Mouse (Mus musculus) hematopoietic multipotent progenitor cell, adult 10-12 weeks (in vitro differentiated cells): ENCODE data around the gene Gmip. TPM values are rescaled to one million over a fixed set of nuclear protein-coding genes. Genes with fewer than 3 reads are reported as not detected.

Experiments used
- polyA plus RNA-seq: library from polyadenylated mRNA; stranded (reverse); fragments of >175 nt; gene quantifications from 2 replicates; pipeline ENCODE4 v1.2.3, GENCODE M21; 2012; ENCODE audit warnings: low replicate concordance

Gene Gmip
- 177 and 206 TPM in 2 replicates for polyA plus RNA-seq

DNA sequence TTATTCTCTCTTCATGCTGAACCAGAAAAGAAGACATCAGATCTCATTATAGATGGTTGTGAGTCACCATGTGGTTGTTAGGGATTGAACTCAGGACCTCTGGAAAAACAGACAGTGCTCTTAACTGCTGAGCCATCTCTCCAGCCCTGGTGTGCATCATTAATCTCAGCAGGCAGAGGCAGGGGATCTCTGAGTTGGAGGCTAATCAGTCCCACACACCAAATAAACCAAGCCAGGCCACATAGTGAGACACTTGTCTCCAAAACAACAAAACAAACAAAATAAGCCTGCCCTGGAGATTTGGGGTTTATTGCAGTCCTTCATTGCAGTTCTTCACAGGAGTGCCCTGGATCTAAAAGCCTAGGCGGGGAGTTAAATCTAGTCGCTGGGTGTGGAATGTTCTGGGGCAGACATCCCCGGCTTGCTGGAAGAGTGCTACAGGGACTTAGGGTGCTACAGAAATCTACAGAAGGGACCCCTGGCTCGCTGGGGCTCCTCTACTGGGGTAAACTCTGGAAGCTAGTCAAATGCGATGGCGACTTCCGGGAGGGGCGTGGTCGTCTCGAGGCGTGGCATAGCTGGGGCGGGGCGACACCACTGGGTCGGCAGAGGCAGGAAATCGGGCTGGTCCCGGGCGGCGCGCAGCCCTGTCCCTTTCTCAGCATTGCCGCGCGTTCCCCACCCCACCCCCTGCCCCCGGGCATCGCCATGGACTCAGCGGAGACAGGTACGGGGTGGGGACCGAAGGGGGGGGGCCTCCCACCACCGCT, at the start of gene Gmip:
Gmip (plus strand) TSS at position 586 of the 770 bp plus-strand sequence.

DNA sequence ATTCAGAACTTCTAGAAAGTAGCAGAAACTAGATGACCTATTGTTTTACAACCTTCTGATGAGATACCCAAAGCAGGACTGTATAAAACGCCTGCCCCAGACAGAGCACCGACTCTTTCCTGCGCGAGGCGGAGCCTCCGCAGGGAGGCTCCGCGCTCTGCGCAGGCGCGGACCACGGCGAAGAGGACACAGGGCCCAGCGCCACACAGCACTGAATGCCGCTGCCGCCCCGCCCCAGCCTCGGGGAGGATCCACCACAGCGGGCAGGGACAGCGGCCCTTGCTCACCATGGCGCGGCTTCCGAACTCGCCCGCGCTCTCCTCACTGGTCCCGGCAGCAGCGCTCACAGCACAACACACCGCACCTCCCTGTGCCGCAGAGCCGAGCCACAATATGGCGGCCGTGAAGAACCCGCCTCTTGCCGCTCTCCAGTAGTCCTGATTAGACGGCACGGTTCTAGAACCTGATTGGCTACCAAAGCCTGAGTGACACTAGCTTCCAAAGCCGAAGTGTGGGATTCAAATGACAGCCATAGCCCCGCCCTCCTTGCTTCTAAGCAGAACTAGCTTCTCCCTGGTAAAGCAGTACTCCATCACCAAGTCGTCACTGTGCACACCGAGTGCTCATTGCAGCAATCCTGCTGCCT, 33.9 kb upstream of the Gmip start, which contains the start of gene Gm20422:
Gm20422 (minus strand) TSS at position 384 of the 646 bp plus-strand sequence.

DNA sequence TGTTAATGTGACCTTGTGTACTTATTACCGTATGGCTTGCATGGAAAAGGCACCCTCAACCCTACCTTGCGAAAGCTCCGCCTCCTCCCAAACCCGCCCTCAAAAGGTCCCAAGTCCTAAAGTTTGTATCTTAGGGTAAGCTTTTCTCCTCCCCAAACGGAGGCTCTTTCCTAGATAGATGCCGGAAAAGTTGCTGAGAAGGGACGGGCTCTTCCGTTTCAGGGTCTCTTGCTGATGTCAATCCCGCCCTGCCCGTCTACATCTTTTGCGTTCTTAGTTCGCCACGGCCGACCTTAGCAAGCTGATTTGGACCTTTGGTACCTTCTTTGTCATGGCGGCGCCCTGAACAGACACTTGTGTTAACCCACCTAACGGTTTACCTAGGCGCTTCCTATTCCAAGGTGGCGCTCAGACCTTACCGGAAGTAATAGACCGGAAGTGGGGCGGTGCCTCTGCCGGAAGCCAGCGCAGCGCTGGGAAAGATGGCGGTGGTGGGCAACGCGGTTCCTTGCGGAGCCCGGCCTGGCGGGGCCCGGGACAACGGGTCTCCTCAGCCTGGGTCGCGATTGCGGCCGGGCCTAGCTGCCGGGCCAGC, 17.6 kb upstream of the Gmip start, which contains the start of the genes Atp13a1 and Zfp866:
Atp13a1 (plus strand) TSS at position 391 of the 595 bp plus-strand sequence.
Zfp866 (minus strand) TSS at position 406 of the 595 bp plus-strand sequence.

DNA sequence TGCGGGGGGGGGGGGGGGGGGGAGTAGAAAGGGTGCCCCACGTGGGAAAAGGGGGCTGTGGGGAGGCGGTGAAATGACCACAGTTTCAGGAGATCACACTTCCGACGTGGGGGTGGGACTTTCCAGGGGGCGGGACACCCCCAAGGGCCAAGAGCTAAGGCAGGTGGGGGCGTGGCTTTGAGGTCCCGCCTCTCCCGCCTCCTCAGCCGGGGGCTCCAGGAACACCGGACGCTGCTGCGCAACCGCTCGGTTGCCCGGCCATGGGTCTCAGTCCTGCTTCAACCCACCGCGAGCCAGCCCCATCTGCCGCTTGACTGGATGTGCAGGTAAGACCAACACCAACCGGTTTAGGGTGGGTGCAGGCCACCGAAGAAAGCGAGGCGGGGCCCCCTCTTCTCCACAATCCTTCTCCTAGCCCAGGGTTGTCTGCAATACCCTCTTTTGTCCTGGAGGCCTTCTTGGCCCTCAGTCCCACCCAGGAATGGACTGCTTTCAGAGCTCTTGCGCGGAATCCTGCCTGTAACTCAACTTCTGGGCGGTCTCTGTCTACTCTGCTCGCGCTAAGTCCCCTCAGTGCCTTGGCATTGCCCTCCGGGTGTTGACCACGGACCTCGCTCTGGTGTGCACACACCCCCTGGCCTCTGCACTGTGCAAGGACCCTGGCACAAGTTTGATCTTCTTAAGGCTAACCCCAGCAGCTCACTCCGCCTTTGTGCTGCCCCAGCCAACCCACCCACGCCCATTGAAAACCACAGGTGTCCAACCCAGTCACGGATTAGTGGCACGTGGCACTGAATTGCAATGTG, 14.1 kb downstream of the Gmip start, which contains the start of gene Lpar2:
Lpar2 (plus strand) TSS at position 44 of the 806 bp plus-strand sequence.

DNA sequence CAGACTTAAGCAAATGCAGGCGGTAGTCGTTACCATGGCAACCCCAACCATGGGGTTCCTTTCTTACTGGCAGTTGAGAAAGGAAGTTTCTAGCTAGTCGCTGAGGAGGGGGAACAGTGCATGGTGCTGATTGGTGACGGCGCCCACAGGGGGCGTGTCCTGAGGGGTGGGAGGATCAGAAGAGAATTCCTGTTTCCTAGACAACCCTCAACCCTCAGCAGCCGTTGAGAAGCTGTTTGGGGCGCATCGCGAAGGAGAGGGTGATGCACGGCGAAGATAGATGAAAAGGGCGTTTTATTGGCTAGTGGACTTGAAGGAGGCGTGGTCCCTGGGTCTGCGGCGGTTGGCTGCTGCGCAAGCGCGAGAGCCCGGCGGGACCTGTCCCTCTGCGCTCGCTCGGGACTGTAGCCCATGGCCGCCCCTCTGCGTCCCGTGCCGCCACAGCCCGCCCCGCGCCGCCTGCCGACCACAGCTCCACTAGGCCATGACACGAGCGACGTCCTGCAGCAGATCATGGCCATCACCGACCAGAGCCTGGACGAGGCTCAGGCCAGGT, 23.9 kb downstream of the Gmip start, which contains the start of gene Pbx4:
Pbx4 (plus strand) TSS at position 194 of the 556 bp plus-strand sequence.

Other genes starting within 250 kb of the Gmip start
- gene Zfp868, start 183.1 kb upstream of the Gmip start, polyA plus RNA-seq, result 1.5 and 4.2 TPM in 2 replicates
- gene Zfp964, start 154.2 kb upstream of the Gmip start, polyA plus RNA-seq, result 0.27 TPM in 2 replicates
- 2.3 and 3.5 TPM in 2 replicates for gene Zfp869, start 98.0 kb upstream of the Gmip start, polyA plus RNA-seq
- 1.7 and 3.7 TPM in 2 replicates for gene Zfp963, start 58.7 kb upstream of the Gmip start, polyA plus RNA-seq
- gene Gm20422, start 33.8 kb upstream of the Gmip start, polyA plus RNA-seq, result 2.1 TPM in 1 of 2 replicates, not detected in the other
- gene Atp13a1, start 17.5 kb upstream of the Gmip start, polyA plus RNA-seq, result 50.8 and 66.2 TPM in 2 replicates
- 1.6 and 4.7 TPM in 2 replicates for gene Zfp866, start 17.5 kb upstream of the Gmip start, polyA plus RNA-seq
- 0.81 and 0.94 TPM in 2 replicates for gene Lpar2, start 13.8 kb downstream of the Gmip start, polyA plus RNA-seq
- gene Pbx4, start 23.8 kb downstream of the Gmip start, polyA plus RNA-seq, result 2.1 TPM in 2 replicates
- 0.24 and 0.53 TPM in 2 replicates for gene Cilp2, start 79.0 kb downstream of the Gmip start, polyA plus RNA-seq
- gene Tssk6, start 93.5 kb downstream of the Gmip start, polyA plus RNA-seq, result 1.00 and 2.1 TPM in 2 replicates
- 95.4 and 115 TPM in 2 replicates for gene Ndufa13, start 93.9 kb downstream of the Gmip start, polyA plus RNA-seq
- gene Yjefn3, start 94.0 kb downstream of the Gmip start, polyA plus RNA-seq, result 0.81 and 2.5 TPM in 2 replicates
- gene Gatad2a, start 187.7 kb downstream of the Gmip start, polyA plus RNA-seq, result 54.9 and 107 TPM in 2 replicates
- 60.9 and 149 TPM in 2 replicates for gene Mau2, start 234.1 kb downstream of the Gmip start, polyA plus RNA-seq
- gene Sugp1, start 234.1 kb downstream of the Gmip start, polyA plus RNA-seq, result 38.1 and 63.8 TPM in 2 replicates